Mouse (Mus musculus): ENCODE data around the gene Styx. TPM values are rescaled to one million over a fixed set of nuclear protein-coding genes. Genes with fewer than 3 reads are reported as not detected.
A peak's percentile ranks its signal among the peaks of the same experiment; 100 is the strongest.

Gene Styx
- polyA plus RNA-seq, 1 experiment from 2014 or later = 47.8 TPM

DNA sequence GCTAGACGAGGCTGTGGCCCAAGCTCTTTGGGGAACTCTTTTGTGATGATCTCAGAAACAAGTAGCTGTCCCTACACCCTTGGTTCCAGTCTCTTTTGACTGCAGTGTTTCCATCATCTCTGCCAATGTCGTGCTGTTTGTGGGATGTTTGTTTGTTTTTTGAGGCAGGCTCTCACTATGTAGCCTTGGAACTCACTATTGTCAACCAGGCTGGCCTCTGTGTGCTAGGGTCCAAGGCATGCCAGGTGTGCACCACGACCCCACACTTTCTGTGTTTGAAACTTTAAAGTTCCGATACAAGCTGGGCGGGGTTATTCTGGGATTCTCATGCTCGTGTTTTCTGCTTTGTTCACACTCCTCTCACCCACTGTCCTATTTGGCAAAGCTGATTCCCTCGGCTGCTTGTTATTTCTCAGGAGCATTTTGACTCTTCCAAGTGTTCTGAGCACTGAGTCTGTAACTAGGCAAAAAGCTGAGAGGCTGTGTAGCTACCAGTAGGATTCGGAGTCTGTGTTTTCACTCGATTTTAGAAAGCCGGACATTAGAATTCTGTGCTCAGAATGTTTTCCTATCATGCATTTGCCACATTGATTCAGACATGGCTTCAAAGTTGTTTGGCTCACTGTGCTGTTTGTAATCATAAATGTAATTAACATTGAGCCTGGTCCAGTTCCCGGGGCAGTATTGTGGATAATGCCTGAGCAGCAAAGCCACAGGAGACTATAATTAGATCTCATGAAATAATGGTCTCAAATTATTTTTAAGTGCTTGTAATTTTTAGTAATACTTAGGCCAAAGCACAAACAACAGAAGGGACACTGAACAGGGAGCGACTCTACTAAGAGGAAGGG, 105.0 kb downstream of the Styx start:
- Histone ChIP-seq H3K9me3 (ENCODE audit: control insufficient read depth, low read length) (no peaks in the 10 kb centered on the region), H3K4me1 (ENCODE audit: control insufficient read depth, insufficient read depth, low read length) (peaks cover 24% of the 10 kb centered on the region), H3K27ac (ENCODE audit: low read length) (peak overlapping the region; percentile 45; the same call in 1 of the 2 replicates), H3K36me3 (ENCODE audit: control insufficient read depth, insufficient read depth, low read length) (0 out of 2 replicates have a peak, but pooled peaks cover 3% of the 10 kb centered on the region), H3K9ac (ENCODE audit: low read depth, low read length) (no peak overlapping the region), H3K4me2 (ENCODE audit: low read depth, low read length) (no peak overlapping the region), H3K4me3 (ENCODE audit: low read length) (no peak overlapping the region), H3K27me3 (replicated peaks; ENCODE audit: control insufficient read depth, insufficient read depth, low read length) (no peaks in the 10 kb centered on the region)
- no peak for ATAC-seq
- 61% methylated on average over 12 of the region's 12 CpGs for whole genome bisulfite sequencing

DNA sequence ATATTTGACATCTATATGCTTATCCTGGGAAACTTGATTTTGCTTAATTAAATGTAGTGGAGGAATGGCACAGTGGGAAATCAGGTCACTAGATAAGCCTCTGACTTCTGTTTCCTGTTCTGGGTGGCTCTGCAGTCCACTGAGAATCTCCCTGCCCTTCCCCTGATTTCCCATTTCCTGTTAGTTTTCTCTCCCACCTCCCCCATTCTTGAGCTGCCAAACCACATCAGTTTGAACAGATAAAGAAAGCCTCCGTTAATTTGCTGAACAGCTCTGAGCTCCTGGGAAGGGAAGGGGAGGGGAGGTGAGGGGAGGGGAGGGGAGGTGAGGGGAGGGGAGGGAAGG, 105.6 kb downstream of the Styx start:
- no peaks in the 10 kb centered on the region for H3K9me3 ChIP-seq (ENCODE audit: control insufficient read depth, low read length)
- peaks cover 8% of the 10 kb centered on the region for H3K36me3 ChIP-seq (ENCODE audit: control insufficient read depth, insufficient read depth, low read length)
- H3K27me3 ChIP-seq (replicated peaks; ENCODE audit: control insufficient read depth, insufficient read depth, low read length) = no peaks in the 10 kb centered on the region
- ATAC-seq = no peak
- no peak overlapping the region for H3K9ac ChIP-seq (ENCODE audit: low read depth, low read length)
- peaks cover 20% of the 10 kb centered on the region for H3K4me1 ChIP-seq (ENCODE audit: control insufficient read depth, insufficient read depth, low read length)
- no peak overlapping the region for H3K4me3 ChIP-seq (ENCODE audit: low read length)
- H3K4me2 ChIP-seq (ENCODE audit: low read depth, low read length) = no peak overlapping the region
- WGBS = 0% methylated on average over 1 of the region's 1 CpGs
- 0 out of 2 replicates have a peak overlapping the region, but pooled peaks have one; percentile 38 for H3K27ac ChIP-seq (ENCODE audit: low read length)

DNA sequence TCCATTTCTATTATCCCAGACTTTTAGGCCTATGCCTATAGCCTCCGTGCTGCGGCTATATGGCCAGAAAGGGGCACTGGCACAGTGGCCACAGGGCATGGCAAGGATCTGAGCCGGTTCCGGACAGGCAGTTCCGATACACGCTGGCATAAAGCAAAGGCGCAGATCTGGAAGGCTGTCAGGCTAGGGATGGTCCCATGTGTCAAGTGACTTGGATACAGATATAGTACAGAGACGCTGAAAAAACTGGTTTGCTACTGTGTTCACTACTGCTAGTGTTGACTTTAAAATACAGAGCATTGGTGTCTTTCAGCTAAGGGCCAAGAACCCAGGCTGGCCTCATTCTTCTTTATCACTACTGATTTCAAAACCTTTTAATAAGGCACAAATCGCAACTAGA, 106.1 kb downstream of the Styx start:
- H3K4me2 ChIP-seq (ENCODE audit: low read depth, low read length) = no peak overlapping the region
- no peaks in the 10 kb centered on the region for H3K9me3 ChIP-seq (ENCODE audit: control insufficient read depth, low read length)
- 87% methylated on average over 9 of the region's 9 CpGs for WGBS
- ATAC-seq = no peak
- H3K9ac ChIP-seq (ENCODE audit: low read depth, low read length) = no peak overlapping the region
- H3K36me3 ChIP-seq (ENCODE audit: control insufficient read depth, insufficient read depth, low read length) = peaks cover 10% of the 10 kb centered on the region
- H3K4me3 ChIP-seq (ENCODE audit: low read length) = no peak overlapping the region
- H3K27me3 ChIP-seq (replicated peaks; ENCODE audit: control insufficient read depth, insufficient read depth, low read length) = no peaks in the 10 kb centered on the region
- H3K27ac ChIP-seq (ENCODE audit: low read length) = peak overlapping the region; percentile 68; the same call in 1 of the 2 replicates
- peaks cover 19% of the 10 kb centered on the region for H3K4me1 ChIP-seq (ENCODE audit: control insufficient read depth, insufficient read depth, low read length)

DNA sequence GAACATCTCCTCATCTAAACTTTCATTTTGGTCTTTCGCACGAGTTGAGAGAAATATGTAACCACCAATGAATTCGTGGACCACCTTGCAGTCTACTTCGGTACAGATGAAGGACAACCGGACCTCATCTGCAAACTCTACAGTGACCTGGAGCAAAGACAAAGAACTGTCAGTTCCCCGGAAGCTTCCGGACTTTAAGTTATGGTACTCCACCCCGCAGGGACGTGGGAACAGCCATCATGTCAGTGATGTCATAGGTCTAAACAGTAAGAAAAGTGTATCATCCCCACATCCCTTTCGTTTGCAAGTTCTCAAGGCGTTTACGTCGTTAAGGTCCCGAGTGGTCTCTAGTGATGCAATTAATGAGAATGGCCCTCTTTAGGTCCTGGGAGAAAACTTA, 109.0 kb downstream of the Styx start:
- Histone ChIP-seq H3K4me1 (ENCODE audit: control insufficient read depth, insufficient read depth, low read length) (peaks cover 21% of the 10 kb centered on the region), H3K36me3 (ENCODE audit: control insufficient read depth, insufficient read depth, low read length) (peaks cover 10% of the 10 kb centered on the region), H3K9ac (ENCODE audit: low read depth, low read length) (no peak overlapping the region), H3K9me3 (ENCODE audit: control insufficient read depth, low read length) (no peaks in the 10 kb centered on the region), H3K4me3 (ENCODE audit: low read length) (no peak overlapping the region), H3K27me3 (replicated peaks; ENCODE audit: control insufficient read depth, insufficient read depth, low read length) (no peaks in the 10 kb centered on the region), H3K27ac (ENCODE audit: low read length) (no peak overlapping the region), H3K4me2 (ENCODE audit: low read depth, low read length) (no peak overlapping the region)
- WGBS = 94% methylated on average over 14 of the region's 14 CpGs
- ATAC-seq = no peak

DNA sequence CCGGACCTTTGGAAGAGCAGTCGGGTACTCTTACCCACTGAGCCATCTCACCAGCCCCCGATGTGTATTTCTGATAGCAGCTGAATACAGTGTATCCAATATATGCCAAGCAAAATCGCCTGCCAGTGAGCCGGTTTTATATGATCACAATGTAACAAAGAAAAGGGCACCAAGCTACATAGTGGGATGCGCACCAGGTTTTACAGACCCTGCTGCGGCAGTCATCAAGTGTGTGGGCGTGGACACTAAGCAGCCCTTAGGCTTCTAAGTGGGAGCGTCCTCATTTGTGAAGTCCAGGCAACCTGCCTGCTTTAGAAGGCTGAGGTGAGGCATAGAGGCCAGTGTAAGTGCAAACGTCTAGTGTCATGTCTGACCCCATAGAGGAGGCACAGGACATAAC, 109.6 kb downstream of the Styx start:
- H3K36me3 ChIP-seq (ENCODE audit: control insufficient read depth, insufficient read depth, low read length) = peaks cover 10% of the 10 kb centered on the region
- H3K27ac ChIP-seq (ENCODE audit: low read length) = no peak overlapping the region
- WGBS = 93% methylated on average over 10 of the region's 10 CpGs
- ATAC-seq = no peak
- no peak overlapping the region for H3K9ac ChIP-seq (ENCODE audit: low read depth, low read length)
- H3K4me2 ChIP-seq (ENCODE audit: low read depth, low read length) = no peak overlapping the region
- H3K4me1 ChIP-seq (ENCODE audit: control insufficient read depth, insufficient read depth, low read length) = peaks cover 21% of the 10 kb centered on the region
- no peaks in the 10 kb centered on the region for H3K27me3 ChIP-seq (replicated peaks; ENCODE audit: control insufficient read depth, insufficient read depth, low read length)
- no peak overlapping the region for H3K4me3 ChIP-seq (ENCODE audit: low read length)
- no peaks in the 10 kb centered on the region for H3K9me3 ChIP-seq (ENCODE audit: control insufficient read depth, low read length)

DNA sequence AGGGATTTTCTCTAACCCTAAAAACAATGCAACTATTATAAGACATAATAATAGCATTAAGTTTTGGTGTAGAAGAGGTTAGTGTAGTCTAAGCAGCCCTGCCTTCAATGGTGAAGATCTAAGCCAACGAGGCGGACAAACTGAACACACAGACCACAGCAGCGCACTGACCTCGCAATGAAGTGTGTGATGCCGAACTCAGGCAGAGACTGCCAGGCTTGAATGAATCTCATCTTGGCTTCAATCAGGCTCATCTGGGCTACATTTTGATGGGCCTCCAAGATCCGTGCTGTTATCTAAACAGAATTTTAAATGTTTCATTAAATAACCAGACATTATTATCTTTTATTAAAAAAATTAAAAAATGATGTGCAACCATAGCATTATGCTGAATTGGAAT, 111.1 kb downstream of the Styx start:
- Histone ChIP-seq H3K27ac (ENCODE audit: low read length) (no peak overlapping the region), H3K4me3 (ENCODE audit: low read length) (no peak overlapping the region), H3K9me3 (ENCODE audit: control insufficient read depth, low read length) (no peaks in the 10 kb centered on the region), H3K4me2 (ENCODE audit: low read depth, low read length) (no peak overlapping the region), H3K4me1 (ENCODE audit: control insufficient read depth, insufficient read depth, low read length) (peaks cover 14% of the 10 kb centered on the region), H3K36me3 (ENCODE audit: control insufficient read depth, insufficient read depth, low read length) (peaks cover 10% of the 10 kb centered on the region), H3K9ac (ENCODE audit: low read depth, low read length) (no peak overlapping the region), H3K27me3 (replicated peaks; ENCODE audit: control insufficient read depth, insufficient read depth, low read length) (no peaks in the 10 kb centered on the region)
- no peak for ATAC-seq
- 88% methylated on average over 6 of the region's 6 CpGs for WGBS

DNA sequence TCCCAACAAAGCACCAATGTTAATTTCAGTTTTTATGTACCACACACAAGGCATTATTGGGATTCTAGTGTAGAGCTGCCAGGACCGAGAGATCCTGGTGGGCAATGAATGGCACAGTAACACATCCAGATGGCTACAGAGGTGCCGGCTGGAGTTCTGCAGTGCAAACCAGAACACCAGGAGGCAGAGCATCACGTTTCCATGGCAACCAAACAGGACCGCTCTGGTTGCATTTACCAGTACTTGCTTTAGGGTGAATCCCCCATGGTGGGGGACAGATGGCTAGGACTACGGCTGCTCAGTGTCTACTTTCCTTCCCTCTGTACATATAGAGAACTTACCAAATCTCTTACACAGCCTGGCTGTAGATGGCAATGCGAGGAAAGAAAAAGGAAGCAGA, 111.5 kb downstream of the Styx start:
- H3K36me3 ChIP-seq (ENCODE audit: control insufficient read depth, insufficient read depth, low read length) = peaks cover 10% of the 10 kb centered on the region
- H3K9ac ChIP-seq (ENCODE audit: low read depth, low read length) = no peak overlapping the region
- no peak overlapping the region for H3K27ac ChIP-seq (ENCODE audit: low read length)
- no peaks in the 10 kb centered on the region for H3K9me3 ChIP-seq (ENCODE audit: control insufficient read depth, low read length)
- H3K27me3 ChIP-seq (replicated peaks; ENCODE audit: control insufficient read depth, insufficient read depth, low read length) = no peaks in the 10 kb centered on the region
- 52% methylated on average over 6 of the region's 6 CpGs for WGBS
- H3K4me1 ChIP-seq (ENCODE audit: control insufficient read depth, insufficient read depth, low read length) = peaks cover 13% of the 10 kb centered on the region
- H3K4me2 ChIP-seq (ENCODE audit: low read depth, low read length) = no peak overlapping the region
- no peak for ATAC-seq
- no peak overlapping the region for H3K4me3 ChIP-seq (ENCODE audit: low read length)

DNA sequence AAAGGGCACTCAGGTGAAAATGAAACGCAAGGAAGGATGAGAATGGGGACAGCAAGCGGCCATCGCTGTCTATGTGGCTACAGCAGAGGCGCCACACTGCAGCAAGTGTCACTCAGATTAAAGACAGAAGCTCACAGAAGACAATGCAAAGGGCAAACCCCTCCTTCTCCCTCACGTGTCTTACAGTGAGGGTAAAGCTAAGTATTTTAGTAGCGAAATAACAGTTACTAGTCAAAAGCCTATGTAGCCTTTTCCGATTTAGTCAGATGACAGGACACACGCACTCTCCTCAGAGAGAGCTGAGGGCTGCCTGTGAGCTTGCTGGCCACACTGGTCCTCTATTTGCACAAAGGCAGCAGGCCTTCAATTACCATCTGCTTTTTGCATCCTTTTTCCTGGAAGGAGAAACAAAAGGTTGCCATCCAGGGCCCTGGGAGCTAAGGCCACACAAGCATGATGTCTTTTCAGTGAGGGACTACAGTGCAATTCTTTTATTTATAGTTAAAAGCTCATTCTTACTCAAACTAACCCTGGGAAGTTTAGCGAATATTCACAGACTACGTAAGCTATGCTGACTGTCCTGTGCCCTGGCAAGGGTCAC, 112.1 kb downstream of the Styx start:
- Histone ChIP-seq H3K27ac (ENCODE audit: low read length) (peak overlapping the region; percentile 70), H3K36me3 (ENCODE audit: control insufficient read depth, insufficient read depth, low read length) (peaks cover 10% of the 10 kb centered on the region), H3K9ac (ENCODE audit: low read depth, low read length) (no peak overlapping the region), H3K4me1 (ENCODE audit: control insufficient read depth, insufficient read depth, low read length) (peaks cover 13% of the 10 kb centered on the region), H3K9me3 (ENCODE audit: control insufficient read depth, low read length) (no peaks in the 10 kb centered on the region), H3K27me3 (replicated peaks; ENCODE audit: control insufficient read depth, insufficient read depth, low read length) (no peaks in the 10 kb centered on the region), H3K4me2 (ENCODE audit: low read depth, low read length) (no peak overlapping the region), H3K4me3 (ENCODE audit: low read length) (no peak overlapping the region)
- no peak for ATAC-seq
- 65% methylated on average over 10 of the region's 10 CpGs for WGBS

DNA sequence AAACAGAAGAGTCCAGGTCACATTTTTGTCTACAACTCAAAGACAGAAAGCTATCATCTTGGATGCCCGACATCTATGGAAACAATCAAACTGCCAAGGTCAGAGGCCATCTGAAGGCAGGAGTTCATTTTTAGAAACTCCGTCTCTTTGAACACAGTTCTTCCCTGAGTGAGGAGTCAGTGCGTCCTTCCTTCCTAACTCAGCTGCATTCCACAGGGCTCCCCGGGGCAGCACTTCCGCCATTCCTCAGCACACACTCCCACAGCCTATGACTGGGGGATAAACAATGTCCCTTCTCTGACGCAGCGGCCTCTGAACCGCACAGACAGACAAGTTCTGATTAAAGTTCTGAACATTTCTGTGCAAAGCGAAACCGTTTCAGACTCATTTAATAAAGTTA, 112.7 kb downstream of the Styx start:
- Histone ChIP-seq H3K4me3 (ENCODE audit: low read length) (no peak overlapping the region), H3K27ac (ENCODE audit: low read length) (peak overlapping the region; percentile 70), H3K27me3 (replicated peaks; ENCODE audit: control insufficient read depth, insufficient read depth, low read length) (no peaks in the 10 kb centered on the region), H3K36me3 (ENCODE audit: control insufficient read depth, insufficient read depth, low read length) (peaks cover 10% of the 10 kb centered on the region), H3K4me2 (ENCODE audit: low read depth, low read length) (no peak overlapping the region), H3K4me1 (ENCODE audit: control insufficient read depth, insufficient read depth, low read length) (peaks cover 13% of the 10 kb centered on the region), H3K9ac (ENCODE audit: low read depth, low read length) (peak overlapping the region; percentile 12; the same call in 1 of the 2 replicates), H3K9me3 (ENCODE audit: control insufficient read depth, low read length) (no peaks in the 10 kb centered on the region)
- WGBS = 9% methylated on average over 10 of the region's 10 CpGs
- peak; percentile 93 for ATAC-seq
